Mouse (Mus musculus): Measurements from ENCODE around the gene Prkra. TPM values are rescaled to one million over a fixed set of nuclear protein-coding genes. Genes with fewer than 3 reads are reported as not detected.

Gene Prkra
- polyA plus RNA-seq, 1 experiment from 2014 or later = 20.3 TPM

- Histone ChIP-seq H3K9ac (ENCODE audit: low read depth, low read length) (no peak overlapping the region), H3K4me1 (replicated peaks; ENCODE audit: control insufficient read depth, insufficient read depth, low read length) (no peaks in the 10 kb centered on the region), H3K27ac (ENCODE audit: low read depth, low read length) (no peak overlapping the region), H3K4me2 (replicated peaks; ENCODE audit: low read depth) (no peak overlapping the region), H3K4me3 (ENCODE audit: low read depth, low read length) (no peak overlapping the region), H3K9me3 (ENCODE audit: control insufficient read depth) (no peaks in the 10 kb centered on the region), H3K27me3 (replicated peaks; ENCODE audit: control insufficient read depth, insufficient read depth, low read length) (no peaks in the 10 kb centered on the region), H3K36me3 (ENCODE audit: control insufficient read depth, insufficient read depth) (peaks cover 6% of the 10 kb centered on the region)
- ATAC-seq = no peak
- WGBS = 58% methylated on average over 5 of the region's 5 CpGs
- TF ChIP-seq CTCF (IDR thresholded peaks at IDR 0.05; ENCODE audit: low read depth) = peak; percentile 65
These were observed 48.6 kb downstream of the Prkra start for GRCm38 (mm10) chr2:76599214-76599613.

GRCm38 (mm10) chr2:76597521-76597920 lies 50.3 kb downstream of the Prkra start:
- H3K27me3 ChIP-seq (replicated peaks; ENCODE audit: control insufficient read depth, insufficient read depth, low read length) = no peaks in the 10 kb centered on the region
- no peak for ATAC-seq
- no peak overlapping the region for H3K9ac ChIP-seq (ENCODE audit: low read depth, low read length)
- no peaks in the 10 kb centered on the region for H3K4me1 ChIP-seq (replicated peaks; ENCODE audit: control insufficient read depth, insufficient read depth, low read length)
- H3K9me3 ChIP-seq (ENCODE audit: control insufficient read depth) = no peaks in the 10 kb centered on the region
- 80% methylated on average over 11 of the region's 11 CpGs for WGBS
- peaks cover 6% of the 10 kb centered on the region for H3K36me3 ChIP-seq (ENCODE audit: control insufficient read depth, insufficient read depth)
- H3K27ac ChIP-seq (ENCODE audit: low read depth, low read length) = no peak overlapping the region
- H3K4me3 ChIP-seq (ENCODE audit: low read depth, low read length) = no peak overlapping the region
- TF ChIP-seq CTCF (IDR thresholded peaks at IDR 0.05; ENCODE audit: low read depth) = no peak
- H3K4me2 ChIP-seq (replicated peaks; ENCODE audit: low read depth) = no peak overlapping the region

GRCm38 (mm10) chr2:76592401-76592924 lies 55.4 kb downstream of the Prkra start:
- Histone ChIP-seq H3K27me3 (replicated peaks; ENCODE audit: control insufficient read depth, insufficient read depth, low read length) (no peaks in the 10 kb centered on the region), H3K4me2 (replicated peaks; ENCODE audit: low read depth) (no peak overlapping the region), H3K4me3 (ENCODE audit: low read depth, low read length) (no peak overlapping the region), H3K4me1 (replicated peaks; ENCODE audit: control insufficient read depth, insufficient read depth, low read length) (no peaks in the 10 kb centered on the region), H3K27ac (ENCODE audit: low read depth, low read length) (no peak overlapping the region), H3K36me3 (ENCODE audit: control insufficient read depth, insufficient read depth) (peaks cover 11% of the 10 kb centered on the region), H3K9ac (ENCODE audit: low read depth, low read length) (no peak overlapping the region), H3K9me3 (ENCODE audit: control insufficient read depth) (no peaks in the 10 kb centered on the region)
- no peak for TF ChIP-seq CTCF (IDR thresholded peaks at IDR 0.05; ENCODE audit: low read depth)
- no peak for ATAC-seq
- 62% methylated on average over 3 of the region's 3 CpGs for WGBS

GRCm38 (mm10) chr2:76590221-76590620 lies 57.6 kb downstream of the Prkra start:
- WGBS = 91% methylated on average over 7 of the region's 7 CpGs
- Histone ChIP-seq H3K9me3 (ENCODE audit: control insufficient read depth) (no peaks in the 10 kb centered on the region), H3K27ac (ENCODE audit: low read depth, low read length) (no peak overlapping the region), H3K27me3 (replicated peaks; ENCODE audit: control insufficient read depth, insufficient read depth, low read length) (no peaks in the 10 kb centered on the region), H3K4me1 (replicated peaks; ENCODE audit: control insufficient read depth, insufficient read depth, low read length) (no peaks in the 10 kb centered on the region), H3K36me3 (ENCODE audit: control insufficient read depth, insufficient read depth) (peaks cover 15% of the 10 kb centered on the region), H3K4me3 (ENCODE audit: low read depth, low read length) (no peak overlapping the region), H3K9ac (ENCODE audit: low read depth, low read length) (no peak overlapping the region), H3K4me2 (replicated peaks; ENCODE audit: low read depth) (no peak overlapping the region)
- no peak for TF ChIP-seq CTCF (IDR thresholded peaks at IDR 0.05; ENCODE audit: low read depth)
- no peak for ATAC-seq

- H3K4me3 ChIP-seq (ENCODE audit: low read depth, low read length) = no peak overlapping the region
- H3K36me3 ChIP-seq (ENCODE audit: control insufficient read depth, insufficient read depth) = peaks cover 18% of the 10 kb centered on the region; the same call in 1 of the 2 replicates
- H3K27ac ChIP-seq (ENCODE audit: low read depth, low read length) = no peak overlapping the region
- no peaks in the 10 kb centered on the region for H3K27me3 ChIP-seq (replicated peaks; ENCODE audit: control insufficient read depth, insufficient read depth, low read length)
- no peak overlapping the region for H3K4me2 ChIP-seq (replicated peaks; ENCODE audit: low read depth)
- H3K4me1 ChIP-seq (replicated peaks; ENCODE audit: control insufficient read depth, insufficient read depth, low read length) = no peaks in the 10 kb centered on the region
- WGBS = 81% methylated on average over 10 of the region's 10 CpGs
- no peaks in the 10 kb centered on the region for H3K9me3 ChIP-seq (ENCODE audit: control insufficient read depth)
- ATAC-seq = no peak
- peak; percentile 54 for TF ChIP-seq CTCF (IDR thresholded peaks at IDR 0.05; ENCODE audit: low read depth)
- no peak overlapping the region for H3K9ac ChIP-seq (ENCODE audit: low read depth, low read length)
These were observed 60.9 kb downstream of the Prkra start for GRCm38 (mm10) chr2:76586906-76587305.

- TF ChIP-seq CTCF (IDR thresholded peaks at IDR 0.05; ENCODE audit: low read depth) = peak; percentile 55
- H3K4me2 ChIP-seq (replicated peaks; ENCODE audit: low read depth) = no peak overlapping the region
- no peak overlapping the region for H3K27ac ChIP-seq (ENCODE audit: low read depth, low read length)
- 94% methylated on average over 13 of the region's 13 CpGs for WGBS
- no peak for ATAC-seq
- H3K27me3 ChIP-seq (replicated peaks; ENCODE audit: control insufficient read depth, insufficient read depth, low read length) = no peaks in the 10 kb centered on the region
- no peak overlapping the region for H3K4me3 ChIP-seq (ENCODE audit: low read depth, low read length)
- no peaks in the 10 kb centered on the region for H3K4me1 ChIP-seq (replicated peaks; ENCODE audit: control insufficient read depth, insufficient read depth, low read length)
- peaks cover 13% of the 10 kb centered on the region; the same call in 1 of the 2 replicates for H3K36me3 ChIP-seq (ENCODE audit: control insufficient read depth, insufficient read depth)
- H3K9ac ChIP-seq (ENCODE audit: low read depth, low read length) = no peak overlapping the region
- H3K9me3 ChIP-seq (ENCODE audit: control insufficient read depth) = no peaks in the 10 kb centered on the region
These were observed 62.7 kb downstream of the Prkra start for GRCm38 (mm10) chr2:76585090-76585489.

Other genes with a start within 250 kb of the Prkra start
- 30.8 and 34.1 TPM in 2 replicates for gene Osbpl6, start 241.5 kb downstream of the Prkra start, polyA plus RNA-seq (2015; fragmentation: Nextera tagmentation; extraction: Ambion mirVana)
- gene Pjvk, start 461 bp upstream of the Prkra start, polyA plus RNA-seq (2015; fragmentation: Nextera tagmentation; extraction: Ambion mirVana) = 0.12 and 0.31 TPM in 2 replicates
- 30.0 and 30.8 TPM in 2 replicates for gene Fkbp7, start 25.1 kb upstream of the Prkra start, polyA plus RNA-seq (2015; fragmentation: Nextera tagmentation; extraction: Ambion mirVana)
- 8.3 and 8.5 TPM in 2 replicates for gene Plekha3, start 27.3 kb upstream of the Prkra start, polyA plus RNA-seq (2015; fragmentation: Nextera tagmentation; extraction: Ambion mirVana)